Mouse (Mus musculus) CD8-positive naive resting alpha-beta T cell, adult 2 months (primary cell): ENCODE results near the gene 1700025C18Rik.

Experiments used
- DNase-seq, 2 experiments: peaks; one replicate each; pipeline ENCODE4 v3.0.0; 2022; ENCODE audit warnings: low read depth in 2 of 2, low spot score in 2 of 2

Gene 1700025C18Rik

DNA sequence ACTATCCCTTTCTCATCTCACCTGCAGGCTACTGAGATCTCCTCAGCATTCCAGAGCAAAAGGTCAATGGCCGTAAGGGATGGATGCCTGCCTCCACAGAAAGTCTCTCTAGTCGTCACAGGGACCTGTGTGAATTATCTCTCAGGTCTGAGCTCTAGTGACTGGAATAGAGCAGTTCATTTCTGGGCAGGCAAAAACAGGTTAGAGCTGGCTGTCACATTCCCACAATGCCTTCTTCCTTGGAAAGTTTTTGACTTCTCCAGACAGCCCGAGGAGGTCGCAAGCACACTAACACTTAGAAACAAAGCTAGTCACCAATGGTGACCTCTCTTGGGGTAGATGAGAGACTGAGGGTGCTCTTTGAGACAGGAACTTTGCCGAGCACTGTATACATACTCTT lies 48.4 kb downstream of the 1700025C18Rik start:
- no peak for DNase-seq

DNA sequence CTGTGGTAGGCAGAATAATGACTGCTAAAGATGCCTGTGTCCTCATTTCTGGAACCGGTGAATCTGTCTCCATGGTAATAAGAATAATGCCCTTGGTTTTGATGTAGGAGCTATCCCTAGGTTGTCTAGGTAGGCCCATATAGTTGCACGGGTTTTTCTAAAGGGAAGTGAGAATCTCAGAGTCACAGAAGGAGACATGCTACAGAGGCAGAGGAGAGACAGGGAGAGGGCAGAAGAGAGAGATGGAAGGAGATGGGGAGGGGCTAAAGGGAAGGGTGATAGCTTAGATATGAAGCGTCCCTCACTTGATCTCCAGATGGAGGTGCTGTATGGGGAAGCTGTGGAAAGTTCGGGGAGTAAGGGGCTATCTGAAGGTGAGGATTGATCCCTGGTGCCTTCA lies 53.1 kb downstream of the 1700025C18Rik start:
- DNase-seq = no peak

DNA sequence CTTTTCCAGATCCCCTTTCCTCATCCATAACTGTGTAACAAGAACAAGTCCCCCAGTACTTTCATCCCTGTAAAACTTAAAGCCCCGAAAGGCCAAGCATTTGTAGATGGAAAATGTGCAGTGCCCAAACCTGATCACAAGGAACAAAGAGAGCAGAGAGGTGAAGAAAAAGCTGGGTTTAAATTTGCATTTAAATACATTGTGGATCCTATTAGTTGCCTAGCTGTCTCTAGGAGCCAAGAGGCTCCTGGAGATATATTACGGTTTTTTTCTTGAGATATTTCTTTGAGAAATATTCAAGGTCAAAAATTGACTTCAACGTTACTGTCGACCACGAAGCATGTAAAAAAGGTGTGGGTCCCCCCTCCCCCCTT lies 55.5 kb downstream of the 1700025C18Rik start:
- DNase-seq = no peak

DNA sequence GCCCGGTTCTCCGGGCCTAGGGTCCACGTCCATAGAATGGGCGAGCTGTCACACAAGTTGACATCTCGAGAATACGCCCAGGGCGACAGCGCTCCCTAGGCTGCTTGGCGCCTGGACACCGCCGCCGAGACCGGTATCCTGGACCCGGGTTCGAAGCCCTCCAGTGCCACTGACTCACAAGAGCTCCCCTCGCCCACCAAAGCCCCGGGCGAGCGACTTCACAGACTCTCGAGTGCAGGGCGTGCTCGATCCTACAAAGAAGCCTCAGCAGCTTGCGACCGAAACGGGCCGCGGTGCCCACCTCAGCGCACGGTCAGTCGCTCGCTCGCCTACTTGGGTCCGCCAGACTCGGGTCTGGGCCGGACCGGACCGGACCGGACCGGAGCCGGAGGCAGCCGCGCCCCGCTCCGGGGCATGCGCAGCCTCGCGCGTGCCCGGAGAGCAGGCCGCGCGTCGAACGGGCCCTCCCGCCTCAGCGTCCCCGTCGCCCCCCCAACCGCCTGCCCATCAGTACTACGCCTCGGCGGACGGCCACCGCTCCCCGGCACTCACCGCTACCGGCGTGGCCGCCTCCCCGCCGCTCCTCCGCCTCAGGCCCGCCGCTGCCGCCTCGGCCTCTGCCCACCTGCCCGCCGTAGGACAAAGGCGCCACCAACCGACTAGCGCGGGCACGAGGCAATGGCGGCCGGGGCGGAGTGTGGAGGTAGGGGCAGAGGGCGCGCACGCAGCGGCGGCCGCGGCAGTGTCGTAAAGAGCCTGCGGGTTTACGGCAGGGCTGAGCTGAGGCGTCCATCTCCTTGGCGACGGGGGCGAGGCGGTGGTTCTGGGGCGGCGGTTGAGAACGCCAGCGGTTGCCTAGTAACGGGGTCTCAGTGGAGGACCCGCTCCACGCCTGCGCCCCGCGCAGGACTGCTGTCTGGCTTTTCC lies 56.2 kb downstream of the 1700025C18Rik start, which contains the start of gene Ncoa5:
Gene Ncoa5 (minus strand): TSS at position 737 of the 927 bp plus-strand sequence.
- DNase-seq = peak; percentile 88 to 96

DNA sequence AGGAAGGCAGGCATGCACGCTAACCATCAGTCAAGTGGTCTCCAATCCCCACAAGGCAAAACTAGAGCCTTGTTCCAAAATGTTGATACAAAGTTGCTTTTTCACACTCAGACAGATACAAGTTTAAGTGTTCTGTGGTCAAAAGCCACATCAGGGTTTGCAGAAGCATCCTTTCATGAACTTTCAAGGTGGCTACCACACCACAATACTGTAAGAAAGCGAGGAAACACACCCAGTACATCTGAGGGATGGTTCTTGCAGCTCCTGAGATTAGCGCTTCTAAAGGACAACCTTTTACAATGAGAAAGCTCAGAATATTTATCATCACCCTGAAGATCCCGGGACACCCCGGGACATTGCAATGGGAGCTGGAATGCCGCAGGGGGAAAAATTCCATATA lies 57.2 kb downstream of the 1700025C18Rik start:
- peak; percentile 14 to 33 for DNase-seq

DNA sequence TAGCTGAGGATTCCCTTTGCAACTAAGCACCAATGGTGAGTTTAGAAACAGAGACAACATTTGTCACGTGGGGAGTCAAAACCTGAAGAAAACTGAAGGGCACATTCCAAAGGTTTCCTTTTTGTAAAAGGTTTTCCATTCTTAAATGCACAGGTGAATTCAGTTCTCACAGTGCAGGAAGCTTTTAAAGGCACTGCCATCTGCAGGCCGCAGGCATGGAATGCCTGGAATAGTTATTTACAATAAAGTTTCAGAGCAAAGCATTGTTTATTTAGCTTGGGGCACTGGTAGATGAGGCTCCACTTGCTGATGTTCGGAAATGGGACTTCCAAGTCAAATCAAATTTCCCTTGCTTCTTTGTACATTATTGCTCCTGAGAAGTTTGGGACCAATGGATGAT lies 58.0 kb downstream of the 1700025C18Rik start:
- DNase-seq = no peak
